Mouse (Mus musculus): Measurements from ENCODE around the gene Msmp.

GRCm38 (mm10) chr4:43535628-43536027 lies 48.7 kb downstream of the Msmp start:
- TF ChIP-seq CTCF (IDR thresholded peaks at IDR 0.05; ENCODE audit: low read depth, low read length) (no peak), POLR2A (IDR thresholded peaks at IDR 0.05; ENCODE audit: borderline replicate concordance, low read depth, low read length) (no peak)
